Mouse (Mus musculus) embryonic facial prominence, embryonic 11.5 days (tissue): ENCODE data around the gene Pah. TPM values are rescaled to one million over a fixed set of nuclear protein-coding genes. Genes with fewer than 3 reads are reported as not detected.
A peak's percentile ranks its signal among the peaks of the same experiment; 100 is the strongest.

Source experiments
- ATAC-seq: fragments of 200-750 bp; cut with Nextera tagmentation; replicated peaks from 2 replicates; pipeline ENCODE4 v1.8.0; 2017; ENCODE audit warnings: low read depth; ENCODE audit not compliant: insufficient number of reproducible peaks, low FRiP score, low TSS enrichment
- DNase-seq: peaks from one replicate; pipeline ENCODE4 v3.0.0-alpha.2; 2015; ENCODE audit warnings: low spot score
- H3K27ac ChIP-seq: fragments of 300-500 bp; sonication (generic); replicated peaks from 2 replicates; pipeline ENCODE4 v1.5.1; 2014; ENCODE audit warnings: mild to moderate bottlenecking, low read depth, low read length, control low read depth
- H3K27me3 ChIP-seq: fragments of 300-500 bp; sonication (generic); 2 replicates; pipeline ENCODE4 v1.6.1; 2014; ENCODE audit warnings: mild to moderate bottlenecking, low read length, moderate library complexity, mixed read lengths; ENCODE audit not compliant: control insufficient read depth, insufficient read depth
- H3K36me3 ChIP-seq: fragments of 300-500 bp; sonication (generic); replicated peaks from 2 replicates; pipeline ENCODE4 v1.6.1; 2014; ENCODE audit warnings: low read depth, mild to moderate bottlenecking, low read length, moderate library complexity, mixed read lengths; ENCODE audit not compliant: control insufficient read depth, insufficient read depth
- H3K4me1 ChIP-seq: fragments of 300-500 bp; sonication (generic); 2 replicates; pipeline ENCODE4 v1.6.1; 2014; ENCODE audit warnings: low read length, mixed read lengths; ENCODE audit not compliant: control insufficient read depth, insufficient read depth
- H3K4me2 ChIP-seq: fragments of 300-500 bp; sonication (generic); 2 replicates; pipeline ENCODE4 v1.6.1; 2014; ENCODE audit warnings: low read depth, mild to moderate bottlenecking, control low read depth, low read length, moderate library complexity
- H3K4me3 ChIP-seq: fragments of 300-500 bp; sonication (generic); 2 replicates; pipeline ENCODE4 v1.5.1; 2014; ENCODE audit warnings: low read depth, low read length, control low read depth
- H3K9ac ChIP-seq: fragments of 300-500 bp; sonication (generic); replicated peaks from 2 replicates; pipeline ENCODE4 v1.6.1; 2014; ENCODE audit warnings: mild to moderate bottlenecking, control low read depth, low read length
- H3K9me3 ChIP-seq: fragments of 300-500 bp; sonication (generic); replicated peaks from 2 replicates; pipeline ENCODE4 v1.6.1; 2016; ENCODE audit warnings: mild to moderate bottlenecking, low read length, inconsistent platforms, mixed read lengths; ENCODE audit not compliant: control insufficient read depth
- WGBS: fragments of 180-500 bp; shearing (Covaris S2); extraction: QIAGEN DNeasy Blood & Tissue Kit; methylation state at CpG from one replicate; pipeline ENCODE4 v1.1.7; 2014; 5-methylcytosine and 5-hydroxymethylcytosine counted together
- polyA plus RNA-seq: library from polyadenylated mRNA; unstranded; fragments of >200 nt; fragmentation: Nextera tagmentation; extraction: Ambion mirVana; gene quantifications from 2 replicates; pipeline ENCODE4 v1.2.1, GENCODE M21; 2014

The Pah gene
- polyA plus RNA-seq, 1 experiment from 2014 or later = not detected

- 3% methylated on average over 17 of the region's 18 CpGs for WGBS
- ATAC-seq (no peak), DNase-seq (no peak)
- Histone ChIP-seq H3K27me3 (peaks cover 52% of the 10 kb centered on the region), H3K36me3 (no peaks in the 10 kb centered on the region), H3K4me1 (no peaks in the 10 kb centered on the region), H3K4me2 (peak overlapping the region; percentile 98), H3K4me3 (peak overlapping the region; percentile 29), H3K9me3 (no peaks in the 10 kb centered on the region), H3K9ac (peak overlapping the region; percentile 33; the same call in 1 of the 2 replicates), H3K27ac (no peak overlapping the region)
These were observed 27.0 kb upstream of the Pah start for GRCm38 (mm10) chr10:87494596-87494995.

GRCm38 (mm10) chr10:87497056-87497455 lies 24.5 kb upstream of the Pah start:
- DNase-seq (no peak), ATAC-seq (no peak)
- H3K4me1 ChIP-seq = no peaks in the 10 kb centered on the region
- H3K36me3 ChIP-seq = no peaks in the 10 kb centered on the region
- H3K4me3 ChIP-seq = no peak overlapping the region
- peaks cover 48% of the 10 kb centered on the region for H3K27me3 ChIP-seq
- H3K9me3 ChIP-seq = no peaks in the 10 kb centered on the region
- no peak overlapping the region for H3K27ac ChIP-seq
- no peak overlapping the region for H3K4me2 ChIP-seq
- WGBS = 83% methylated on average over 2 of the region's 2 CpGs
- no peak overlapping the region for H3K9ac ChIP-seq

DNA sequence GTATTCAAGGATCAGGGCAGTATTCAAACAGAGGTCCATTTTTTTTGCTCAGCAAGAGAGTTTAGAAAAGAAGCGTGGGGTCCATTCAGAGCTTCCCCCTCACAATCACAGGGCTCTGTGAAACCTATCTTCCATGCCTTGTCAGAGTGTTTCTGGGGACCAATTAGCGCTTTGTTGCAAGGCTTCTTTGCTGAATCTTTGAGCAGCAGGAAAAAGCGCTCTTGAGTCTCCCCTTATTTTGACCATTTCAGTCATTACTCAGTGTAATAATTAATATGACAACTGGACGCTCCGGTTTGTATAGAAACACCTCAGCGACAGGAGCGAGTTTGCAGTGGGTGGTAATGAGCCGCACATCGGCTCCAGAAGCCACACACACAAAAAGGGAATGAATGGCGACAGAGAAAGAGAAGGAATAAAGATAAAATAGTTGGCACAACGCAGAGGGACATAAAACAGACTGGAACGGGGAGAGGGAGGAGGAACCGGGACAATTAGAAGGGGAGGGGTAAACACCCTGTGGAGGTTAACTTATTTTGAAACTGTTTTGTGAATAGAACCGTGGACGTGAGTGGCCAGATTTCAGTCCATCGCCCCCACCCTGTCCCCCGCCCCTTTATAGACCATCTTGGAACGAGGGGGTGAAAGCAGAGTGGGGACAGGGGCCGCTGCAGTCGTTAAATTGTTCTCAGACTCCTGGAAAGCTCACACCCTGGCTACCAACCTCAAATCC lies 20.5 kb upstream of the Pah start:
- H3K4me3 ChIP-seq = no peak overlapping the region
- H3K4me1 ChIP-seq = no peaks in the 10 kb centered on the region
- ATAC-seq (peak; percentile 31; the same call in 1 of the 2 replicates), DNase-seq (no peak)
- no peak overlapping the region for H3K27ac ChIP-seq
- 12% methylated on average over 20 of the region's 20 CpGs for WGBS
- no peaks in the 10 kb centered on the region for H3K36me3 ChIP-seq
- H3K4me2 ChIP-seq = no peak overlapping the region
- no peak overlapping the region for H3K9ac ChIP-seq
- no peaks in the 10 kb centered on the region for H3K9me3 ChIP-seq
- H3K27me3 ChIP-seq = peaks cover 27% of the 10 kb centered on the region

GRCm38 (mm10) chr10:87501659-87502042 lies 19.9 kb upstream of the Pah start:
- peak; percentile 42; the same call in 1 of the 2 replicates for ATAC-seq

GRCm38 (mm10) chr10:87502283-87502682 lies 19.3 kb upstream of the Pah start:
- Histone ChIP-seq H3K4me1 (no peaks in the 10 kb centered on the region), H3K4me2 (no peak overlapping the region), H3K27ac (no peak overlapping the region), H3K36me3 (no peaks in the 10 kb centered on the region), H3K4me3 (no peak overlapping the region), H3K9me3 (no peaks in the 10 kb centered on the region), H3K27me3 (peaks cover 25% of the 10 kb centered on the region), H3K9ac (no peak overlapping the region)
- WGBS = 18% methylated on average over 5 of the region's 5 CpGs
- ATAC-seq = no peak; the same call in 1 of the 2 replicates
- DNase-seq = peak; percentile 23

More at GRCm38 (mm10) chr10:87501659-87502042, 19.9 kb upstream of the Pah start:
- Histone ChIP-seq H3K4me3 (no peak overlapping the region), H3K27ac (no peak overlapping the region), H3K9me3 (no peaks in the 10 kb centered on the region), H3K36me3 (no peaks in the 10 kb centered on the region), H3K4me1 (no peaks in the 10 kb centered on the region), H3K4me2 (no peak overlapping the region), H3K9ac (no peak overlapping the region), H3K27me3 (peaks cover 27% of the 10 kb centered on the region)
- no peak for DNase-seq
- 7% methylated on average over 7 of the region's 7 CpGs for WGBS

GRCm38 (mm10) chr10:87503946-87504345 lies 17.6 kb upstream of the Pah start:
- DNase-seq = peak; percentile 62
- no peak overlapping the region for H3K4me3 ChIP-seq
- H3K36me3 ChIP-seq = no peaks in the 10 kb centered on the region
- no peaks in the 10 kb centered on the region for H3K9me3 ChIP-seq
- no peaks in the 10 kb centered on the region for H3K4me1 ChIP-seq
- H3K9ac ChIP-seq = no peak overlapping the region
- no peak overlapping the region for H3K27ac ChIP-seq
- no peak overlapping the region for H3K4me2 ChIP-seq
- ATAC-seq = peak; percentile 30; the same call in 1 of the 2 replicates
- 2% methylated on average over 10 of the region's 10 CpGs for WGBS
- peaks cover 22% of the 10 kb centered on the region for H3K27me3 ChIP-seq

DNA sequence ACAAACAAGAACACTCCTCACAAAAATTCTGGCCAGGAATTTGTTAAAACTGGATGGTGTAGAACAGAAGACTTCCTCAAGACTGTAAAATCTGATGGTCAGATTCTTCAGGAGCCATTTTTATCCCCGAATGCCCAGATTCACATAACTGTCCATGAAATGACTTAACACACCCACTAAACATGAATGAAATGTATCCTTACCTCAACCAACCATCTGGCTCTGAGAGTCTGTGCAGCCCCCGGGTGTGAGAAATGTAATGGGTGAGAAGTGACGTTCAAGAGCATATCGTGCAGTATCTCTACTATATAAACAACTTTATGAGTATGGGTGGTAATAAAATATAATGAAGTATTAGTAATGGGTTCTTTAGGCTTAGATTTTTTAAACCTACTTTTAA lies 13.0 kb upstream of the Pah start:
- Histone ChIP-seq H3K36me3 (no peaks in the 10 kb centered on the region), H3K4me1 (no peaks in the 10 kb centered on the region), H3K4me2 (no peak overlapping the region), H3K9ac (no peak overlapping the region), H3K27ac (no peak overlapping the region), H3K9me3 (no peaks in the 10 kb centered on the region), H3K4me3 (no peak overlapping the region), H3K27me3 (no peaks in the 10 kb centered on the region)
- no peak for DNase-seq
- WGBS = 84% methylated on average over 4 of the region's 4 CpGs
- ATAC-seq = no peak

GRCm38 (mm10) chr10:87513052-87513451 lies 8.5 kb upstream of the Pah start:
- ATAC-seq (no peak), DNase-seq (no peak)
- Histone ChIP-seq H3K4me1 (no peaks in the 10 kb centered on the region), H3K9me3 (no peaks in the 10 kb centered on the region), H3K4me3 (no peak overlapping the region), H3K9ac (no peak overlapping the region), H3K27ac (no peak overlapping the region), H3K36me3 (no peaks in the 10 kb centered on the region), H3K4me2 (no peak overlapping the region), H3K27me3 (no peaks in the 10 kb centered on the region)
